Mouse (Mus musculus): Measurements from ENCODE around the gene Gpr15.

Gene Gpr15

GRCm38 (mm10) chr16:58669917-58670630, 48.8 kb downstream of the Gpr15 start, which contains the start of gene Cpox:
Gene Cpox (plus strand): TSS chr16:58670292.
- DNase-seq, result peak; percentile 92

- DNase-seq, result no peak
Observed at GRCm38 (mm10) chr16:58669264-58669663, 49.6 kb downstream of the Gpr15 start.

- no peak for DNase-seq
Observed at GRCm38 (mm10) chr16:58668586-58668985, 50.3 kb downstream of the Gpr15 start.
